Mouse (Mus musculus): ENCODE results near the gene Klc4.

The Klc4 gene

DNA sequence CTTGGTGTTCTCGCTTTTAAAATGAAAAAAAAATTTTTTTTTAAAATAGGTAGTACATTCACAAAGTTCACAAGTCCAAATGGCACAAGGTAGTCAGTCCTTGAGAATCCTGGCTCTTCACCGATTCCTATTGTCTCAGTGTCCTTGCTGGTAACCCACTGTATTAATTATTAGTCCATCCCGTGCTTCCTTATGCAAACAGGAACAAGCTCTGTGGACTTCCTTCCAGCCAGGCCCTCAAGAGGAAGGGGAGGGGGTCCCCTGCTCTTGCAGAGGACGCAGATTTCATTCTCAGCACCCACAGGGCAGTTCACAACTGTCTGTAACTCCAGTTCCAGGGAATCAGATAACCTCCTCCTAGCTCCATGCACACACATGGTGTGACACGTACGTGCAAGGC is 10.2 kb upstream of the Klc4 start:
- DNase-seq (ENCODE audit: extremely low read depth, low read depth, low spot score): no peak

DNA sequence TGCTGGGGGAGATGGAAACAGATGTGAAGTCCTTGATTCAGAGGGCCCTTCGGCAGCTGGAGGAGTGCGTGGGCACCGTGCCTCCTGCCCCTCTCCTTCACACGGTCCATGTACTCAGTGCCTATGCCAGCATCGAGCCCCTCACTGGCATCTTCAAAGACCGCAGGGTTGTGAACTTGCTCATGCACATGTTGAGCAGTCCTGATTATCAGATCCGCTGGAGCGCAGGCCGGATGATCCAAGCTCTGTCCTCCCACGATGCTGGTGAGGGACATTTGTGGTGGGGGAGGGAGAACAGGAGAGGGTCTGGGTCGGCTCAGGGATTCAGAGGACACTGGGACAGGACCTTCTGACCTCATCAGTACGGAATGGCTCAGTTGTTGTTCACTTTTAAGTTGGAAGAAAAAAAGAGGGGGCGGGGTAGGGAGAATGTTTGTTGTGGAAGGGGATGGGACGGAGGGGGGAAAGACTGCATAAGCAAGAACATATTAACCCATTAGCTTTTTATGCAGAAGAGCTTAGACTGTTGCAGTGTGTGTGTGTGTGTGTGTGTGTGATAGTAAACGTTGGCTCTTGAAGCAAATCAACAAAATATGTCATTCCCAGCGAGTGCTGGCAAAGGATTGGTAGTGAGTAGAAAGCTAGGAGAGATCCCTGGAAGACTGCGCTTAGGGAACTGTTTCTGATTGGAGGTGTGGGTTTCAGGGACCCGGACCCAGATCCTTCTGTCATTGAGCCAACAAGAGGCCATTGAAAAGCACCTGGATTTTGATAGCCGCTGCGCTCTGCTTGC is 6.1 kb upstream of the Klc4 start:
- DNase-seq (ENCODE audit: extremely low read depth, low read depth, low spot score): no peak

DNA sequence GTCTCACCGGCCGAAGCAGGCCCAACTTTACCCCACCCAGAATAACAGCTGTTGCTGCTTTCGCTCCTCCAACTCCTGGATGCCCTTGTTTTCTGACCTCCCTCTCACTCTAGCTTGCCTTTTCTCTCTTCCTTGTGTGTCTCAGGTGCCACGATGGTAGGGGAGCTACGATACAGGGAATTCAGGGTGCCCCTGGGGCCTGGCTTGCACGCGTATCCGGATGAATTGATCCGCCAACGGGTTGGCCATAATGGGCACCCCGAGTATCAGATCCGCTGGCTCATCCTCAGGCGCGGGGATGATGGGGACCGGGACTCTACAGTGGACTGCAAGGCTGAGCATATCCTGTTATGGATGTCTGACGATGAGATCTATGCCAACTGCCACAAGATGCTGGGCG is 5.5 kb upstream of the Klc4 start:
- DNase-seq (ENCODE audit: extremely low read depth, low read depth, low spot score): no peak

DNA sequence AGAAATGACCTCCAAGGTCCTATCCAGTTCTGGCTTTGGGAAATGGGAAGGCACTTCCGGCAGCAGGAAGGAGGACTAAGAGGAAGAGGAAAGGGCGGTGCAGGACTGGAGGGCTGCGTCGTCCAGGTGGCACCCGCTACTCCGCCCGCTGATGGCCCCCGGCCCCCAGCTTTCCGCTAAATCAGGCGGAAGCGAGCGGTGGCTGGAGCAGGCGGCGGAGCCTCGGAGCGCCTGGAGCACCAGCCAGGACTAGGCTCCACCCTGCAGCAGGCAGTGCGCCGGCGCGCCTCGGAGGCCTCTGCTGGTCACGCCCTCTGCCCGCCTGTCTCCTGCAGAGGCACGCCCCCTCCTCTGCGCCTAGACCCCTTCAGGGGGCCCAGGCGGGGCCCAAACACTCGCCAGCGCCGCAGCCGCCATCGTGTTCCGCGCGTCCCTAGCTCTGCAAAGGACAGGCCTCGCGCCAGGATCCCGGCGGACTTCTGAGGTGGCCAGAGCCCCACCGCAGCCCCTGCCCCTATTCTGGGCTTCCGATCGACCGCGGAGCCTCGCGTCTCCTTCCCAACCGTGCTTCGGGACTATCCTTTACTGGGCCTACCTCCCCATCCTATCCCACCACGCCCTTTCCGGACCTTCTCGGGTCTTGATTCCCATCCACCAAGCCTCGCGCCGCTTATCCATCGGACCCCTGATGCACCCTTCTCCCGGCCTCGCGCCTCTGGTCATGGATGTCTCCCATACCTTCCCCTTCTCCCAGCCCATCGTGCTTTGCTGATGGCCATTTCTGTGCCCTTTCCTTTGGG is 4.6 kb upstream of the Klc4 start, which contains the start of gene Cul7:
Gene Cul7, plus strand, starts transcription at position 106 of the 800 bp plus-strand sequence.
- no peak for DNase-seq (ENCODE audit: extremely low read depth, low read depth, low spot score)

DNA sequence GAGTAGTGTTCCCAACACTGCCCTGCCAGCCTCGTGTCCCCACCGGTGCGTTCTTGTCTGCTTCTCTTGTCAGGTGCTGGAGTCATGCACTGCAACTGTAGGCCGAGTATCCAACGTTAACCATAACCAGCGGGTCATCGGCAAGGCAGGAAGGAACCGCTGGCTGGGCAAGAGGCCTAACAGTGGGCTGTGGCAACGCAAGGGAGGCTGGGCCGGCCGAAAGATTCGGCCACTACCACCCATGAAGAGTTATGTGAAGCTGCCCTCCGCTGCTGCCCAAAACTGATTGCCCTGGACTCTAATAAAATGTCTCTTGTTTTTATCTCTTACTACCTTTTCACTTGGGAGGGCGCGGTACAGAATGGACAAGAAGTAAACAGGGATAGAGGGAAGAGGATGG is 4.0 kb upstream of the Klc4 start:
- DNase-seq (ENCODE audit: extremely low read depth, low read depth, low spot score): no peak

DNA sequence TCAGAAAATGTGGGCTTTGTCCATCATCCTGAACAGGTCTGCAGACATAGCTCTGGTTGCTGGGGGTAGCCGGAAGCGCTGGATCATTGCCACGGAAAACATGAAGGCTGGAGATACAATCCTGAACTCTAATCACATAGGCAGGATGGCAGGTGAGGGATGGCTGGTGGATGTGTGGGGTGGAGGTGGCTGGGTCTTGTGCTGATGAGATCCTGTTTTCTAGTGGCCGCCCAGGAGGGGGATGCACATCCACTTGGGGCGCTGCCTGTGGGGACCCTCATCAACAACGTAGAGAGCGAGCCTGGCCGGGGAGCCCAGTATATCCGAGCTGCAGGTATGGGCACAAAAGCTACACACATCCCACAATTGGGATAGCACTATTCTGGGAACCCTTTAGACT is 2.6 kb upstream of the Klc4 start:
- DNase-seq (ENCODE audit: extremely low read depth, low read depth, low spot score): no peak

GRCm38 (mm10) chr17:46647279-46647678 is 1.5 kb upstream of the Klc4 start:
- DNase-seq (ENCODE audit: extremely low read depth, low read depth, low spot score): no peak

DNA sequence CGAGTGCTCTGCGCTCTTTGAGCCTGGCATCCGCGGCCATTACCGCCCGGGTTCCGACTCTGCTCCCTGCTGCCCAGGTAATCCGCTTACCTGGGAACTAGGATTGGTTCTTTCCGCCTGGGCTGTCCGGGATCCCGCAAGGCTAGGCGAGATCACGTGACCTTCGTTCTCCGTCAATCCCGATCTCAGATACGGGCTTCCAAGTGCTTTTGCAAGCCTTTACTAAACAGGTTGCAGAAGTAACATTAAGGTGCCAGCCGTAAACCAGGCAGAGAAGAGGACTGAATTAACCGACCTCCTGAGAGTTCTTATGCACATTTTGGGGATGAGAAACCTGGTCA is 470 bp upstream of the Klc4 start:
- no peak for DNase-seq (ENCODE audit: extremely low read depth, low read depth, low spot score)

GRCm38 (mm10) chr17:46644916-46645475 is 826 bp downstream of the Klc4 start:
- DNase-seq (ENCODE audit: extremely low read depth, low read depth, low spot score): no peak

DNA sequence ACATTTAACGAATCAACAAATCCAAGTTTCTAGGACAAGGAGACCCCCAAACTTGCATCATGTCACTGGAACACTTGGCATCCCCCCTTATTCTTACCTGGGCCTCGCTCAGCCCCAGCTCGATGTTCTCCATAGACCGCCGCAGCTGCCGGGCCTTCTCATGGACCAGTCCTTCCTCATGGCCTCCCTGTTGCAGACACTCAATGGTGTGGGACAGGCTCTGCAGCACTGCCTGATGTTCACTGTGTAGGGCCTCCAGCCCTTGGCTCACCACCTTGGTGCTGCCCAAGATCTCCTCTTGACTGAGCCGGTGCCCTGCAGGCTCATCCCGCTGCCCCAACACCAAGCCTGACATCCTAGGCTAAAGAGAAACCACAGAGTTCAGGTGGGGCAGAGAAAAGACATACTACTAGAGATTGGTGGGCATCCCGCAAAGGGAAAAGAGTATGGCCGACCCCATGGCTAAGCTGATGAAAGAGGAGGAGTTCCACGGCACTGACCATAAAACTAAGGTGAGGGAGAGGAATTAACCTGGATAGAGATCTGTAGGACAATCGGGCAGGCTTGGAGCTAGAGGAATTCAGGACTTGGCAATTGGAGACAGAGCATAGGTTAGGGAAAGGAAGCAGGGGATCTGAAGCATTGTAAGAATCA is 1.5 kb downstream of the Klc4 start:
- no peak for DNase-seq (ENCODE audit: extremely low read depth, low read depth, low spot score)

GRCm38 (mm10) chr17:46642060-46642459 is 3.8 kb downstream of the Klc4 start:
- DNase-seq (ENCODE audit: extremely low read depth, low read depth, low spot score): no peak

DNA sequence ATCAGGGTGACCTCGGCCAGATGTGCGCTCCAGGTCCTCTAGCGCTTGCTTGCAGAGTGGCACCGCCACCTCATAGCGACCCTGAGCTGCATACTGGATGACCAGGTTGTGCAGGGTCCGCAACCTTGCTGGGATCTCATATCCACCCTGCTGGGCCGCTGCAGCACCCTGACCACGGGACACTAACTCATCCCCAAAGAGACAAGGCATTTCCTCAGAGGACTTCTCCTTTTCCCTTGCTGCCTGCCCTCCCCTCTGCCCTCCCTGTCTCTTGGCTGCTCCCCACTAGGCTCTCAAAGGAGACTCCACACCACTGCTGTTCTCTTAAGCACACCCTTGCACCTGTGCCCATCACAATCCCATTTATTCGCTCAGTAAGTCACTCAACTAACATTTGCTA is 5.9 kb downstream of the Klc4 start:
- no peak for DNase-seq (ENCODE audit: extremely low read depth, low read depth, low spot score)

DNA sequence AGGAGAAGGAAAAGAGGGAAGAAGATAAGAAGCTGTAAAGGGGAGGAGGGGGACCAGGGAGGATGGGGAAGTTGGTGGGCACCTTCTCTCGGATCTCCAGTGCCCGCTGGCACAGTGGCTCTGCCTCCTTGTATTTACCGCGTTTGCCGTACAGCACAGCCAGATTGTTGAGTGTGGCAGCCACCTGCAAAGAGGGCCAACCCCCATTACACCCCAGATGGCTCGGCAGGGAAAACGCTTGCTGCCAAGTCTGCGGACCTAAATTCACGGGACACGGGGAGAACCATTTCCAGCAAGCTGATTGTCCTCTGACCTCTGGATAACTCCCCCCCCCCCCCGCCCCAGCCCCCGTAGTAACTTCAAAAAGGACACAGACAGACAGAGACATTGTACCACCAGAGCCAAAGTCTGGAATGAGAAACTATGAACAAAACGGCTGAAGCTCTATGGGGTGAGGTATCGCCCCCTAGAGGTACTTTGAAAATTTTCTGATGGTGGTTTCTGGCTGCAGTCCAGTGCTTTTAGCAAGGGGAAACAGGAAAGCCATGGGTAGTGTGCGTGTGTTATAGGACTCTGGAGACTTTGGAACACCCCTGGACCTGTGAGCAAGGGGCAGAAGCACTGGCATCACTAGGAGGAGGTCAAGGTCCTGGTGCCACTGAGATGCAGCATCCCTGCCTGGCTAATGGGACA is 8.8 kb downstream of the Klc4 start:
- no peak for DNase-seq (ENCODE audit: extremely low read depth, low read depth, low spot score)

- no peak for DNase-seq (ENCODE audit: extremely low read depth, low read depth, low spot score)
Measured at GRCm38 (mm10) chr17:46629685-46630441, 16.0 kb downstream of the Klc4 start.

GRCm38 (mm10) chr17:46628791-46629684 is 16.8 kb downstream of the Klc4 start, which contains the start of gene Ptk7:
Gene Ptk7 (minus strand): TSS chr17:46629504.
- no peak for DNase-seq (ENCODE audit: extremely low read depth, low read depth, low spot score)

GRCm38 (mm10) chr17:46628471-46628790 is 17.4 kb downstream of the Klc4 start:
- no peak for DNase-seq (ENCODE audit: extremely low read depth, low read depth, low spot score)

DNA sequence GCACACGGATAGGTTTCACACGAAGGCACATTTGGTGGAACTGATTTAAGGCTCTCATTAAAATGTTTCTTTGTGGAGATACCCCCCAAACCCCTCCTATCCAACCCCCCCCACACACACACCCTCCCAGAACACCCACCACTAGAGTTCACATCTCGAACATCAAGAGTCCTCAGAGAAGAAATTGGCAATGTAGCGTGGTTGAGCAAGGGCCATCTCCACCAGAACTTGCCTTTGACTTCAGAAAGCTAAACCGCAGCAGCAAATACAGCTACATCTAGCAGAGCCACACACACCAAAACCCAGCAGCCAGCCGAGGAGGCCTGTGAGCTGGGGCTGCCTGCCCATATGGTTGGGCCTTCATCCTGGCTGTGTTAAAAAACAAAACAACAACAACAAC is 18.4 kb downstream of the Klc4 start:
- no peak for DNase-seq (ENCODE audit: extremely low read depth, low read depth, low spot score)

DNA sequence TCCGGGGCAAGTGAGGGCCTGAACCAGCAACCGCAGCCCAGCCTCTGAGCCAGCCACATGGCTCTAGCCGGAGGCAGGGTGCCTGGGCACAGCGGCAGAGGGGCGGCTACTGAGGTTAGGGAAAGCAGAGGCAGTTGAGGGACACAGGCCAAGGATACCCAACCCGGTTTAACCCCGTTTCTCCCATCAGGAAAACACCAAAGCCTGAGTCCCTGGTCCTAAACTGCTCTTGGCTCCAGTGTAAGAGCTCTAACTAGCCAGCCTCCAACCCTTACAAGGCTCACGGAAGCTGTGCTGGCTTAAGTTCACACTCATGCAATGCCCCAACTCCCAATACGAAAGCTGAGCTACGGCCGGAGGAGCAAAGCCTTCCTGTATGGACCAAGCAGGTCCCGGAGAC is 21.2 kb downstream of the Klc4 start:
- no peak for DNase-seq (ENCODE audit: extremely low read depth, low read depth, low spot score)

DNA sequence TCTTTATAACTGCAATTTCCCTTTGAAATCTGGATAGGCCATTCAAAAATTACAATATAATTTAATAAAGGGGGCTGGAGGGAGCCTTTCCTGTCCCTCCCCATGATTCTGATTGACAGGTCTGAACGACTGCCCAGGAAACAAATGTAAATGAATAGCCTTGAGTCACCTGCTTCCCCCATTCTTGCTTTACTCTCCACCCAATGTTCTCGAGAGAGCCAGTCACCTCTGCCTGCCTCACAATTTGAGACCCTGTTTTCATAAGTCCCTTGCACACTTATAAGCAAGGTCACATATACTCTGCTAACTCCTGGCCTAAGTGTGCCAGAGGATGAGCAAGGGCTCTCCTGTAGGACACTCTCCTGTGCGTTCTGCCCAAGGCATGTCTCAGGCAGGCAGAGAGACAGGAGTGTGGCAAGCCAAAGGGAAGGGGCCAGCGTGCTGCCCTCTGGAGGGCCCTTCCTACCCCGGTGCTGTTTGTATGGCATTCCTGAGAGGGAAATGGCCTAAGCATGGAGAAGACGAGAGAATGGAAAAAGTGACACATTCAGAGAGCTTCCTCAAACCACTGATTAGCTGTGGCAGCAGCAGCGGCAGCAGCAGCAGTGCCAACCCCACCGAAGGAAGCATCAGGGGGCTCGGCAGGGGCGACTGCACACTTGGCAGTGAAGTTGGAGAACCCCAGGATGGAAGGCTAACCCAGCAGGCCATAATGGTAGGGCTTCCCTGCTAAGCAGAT is 21.8 kb downstream of the Klc4 start:
- DNase-seq (ENCODE audit: extremely low read depth, low read depth, low spot score): no peak
